Mouse (Mus musculus) liver (tissue): ENCODE measurements around the gene 1700025C18Rik.
A peak's percentile ranks its signal among the peaks of the same experiment; 100 is the strongest.

ENCODE experiments used
- DNase-seq: peaks from one replicate; pipeline ENCODE4 v3.0.0-alpha.2; 2020; ENCODE audit warnings: mixed read lengths

The 1700025C18Rik gene

GRCm38 (mm10) chr2:165034131-165035057 is 56.2 kb downstream of the 1700025C18Rik start, which contains the start of gene Ncoa5:
Gene Ncoa5 (minus strand): TSS chr2:165034867.
- DNase-seq: peak; percentile 96

- no peak for DNase-seq
These were observed 57.2 kb downstream of the 1700025C18Rik start for GRCm38 (mm10) chr2:165033306-165033705.

GRCm38 (mm10) chr2:165032533-165032932 is 58.0 kb downstream of the 1700025C18Rik start:
- no peak for DNase-seq
